Mouse (Mus musculus): ENCODE data around the gene Kcnq2.

The Kcnq2 gene

DNA sequence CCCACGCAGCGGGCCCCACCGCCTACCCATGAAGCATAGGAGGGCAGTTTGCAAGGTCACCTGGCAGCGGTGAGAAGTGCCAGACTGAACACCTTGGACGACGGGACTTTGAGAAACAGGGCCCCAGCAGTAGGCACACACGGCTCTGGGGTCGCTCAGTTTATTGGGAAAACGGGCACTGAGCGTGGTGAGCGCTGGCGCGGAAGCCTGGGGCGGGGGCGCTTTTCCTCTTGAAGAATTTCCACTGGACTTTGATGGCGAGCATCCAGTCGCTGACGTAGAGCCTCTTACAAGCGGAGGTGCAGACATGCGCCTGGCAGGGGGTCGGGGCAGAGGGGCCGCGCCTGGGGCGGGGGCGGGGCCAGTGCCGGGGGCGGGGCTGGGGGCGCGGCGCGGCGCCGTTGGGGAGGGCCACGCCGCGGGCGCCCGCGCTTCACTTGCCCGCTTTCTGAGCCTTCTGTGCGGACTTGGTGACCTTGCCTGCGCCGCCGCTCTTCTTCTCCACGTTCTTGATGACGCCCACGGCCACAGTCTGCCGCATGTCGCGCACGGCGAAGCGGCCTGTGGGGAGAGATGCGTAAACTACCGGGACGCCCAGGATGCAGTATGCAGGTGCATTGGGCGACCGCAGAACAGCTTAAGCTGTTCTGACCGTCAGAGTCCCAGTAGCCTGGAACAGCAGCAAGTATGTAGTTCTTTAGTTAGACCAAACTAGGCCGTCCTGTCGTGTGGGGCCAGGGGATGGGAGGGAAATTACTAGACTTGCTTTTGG lies 12.6 kb upstream of the Kcnq2 start:
- no peak for DNase-seq (ENCODE audit: low read depth in 1 of 2, low spot score in 2 of 2)

DNA sequence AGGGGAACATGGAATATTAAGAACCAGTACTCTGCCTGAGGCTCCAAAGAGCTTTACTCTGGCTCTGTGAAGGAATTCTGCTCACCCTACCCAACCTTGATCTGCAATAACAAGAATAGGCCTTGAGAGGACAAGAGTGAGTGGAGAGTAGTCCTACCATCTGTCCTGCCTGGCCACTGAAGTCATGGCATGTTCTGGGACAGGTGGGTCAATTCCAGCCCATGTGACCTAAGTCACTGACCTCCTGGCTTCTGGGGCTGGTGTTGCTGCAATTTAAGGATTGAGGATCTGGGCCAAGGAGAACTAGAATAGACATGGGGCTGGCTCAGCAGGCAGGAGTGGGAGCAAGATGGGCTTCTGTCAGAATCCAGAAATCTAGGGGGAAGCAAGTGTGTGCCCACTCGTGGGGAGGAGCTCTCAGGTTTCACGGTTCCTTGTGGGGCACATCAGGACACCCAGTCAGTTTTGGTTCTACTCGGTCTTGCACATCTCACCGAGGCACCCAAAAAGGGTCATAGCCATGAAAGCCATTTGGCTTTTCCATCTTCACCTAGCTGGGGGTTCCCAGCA lies 12.0 kb upstream of the Kcnq2 start:
- no peak for DNase-seq (ENCODE audit: low read depth in 1 of 2, low spot score in 2 of 2)

DNA sequence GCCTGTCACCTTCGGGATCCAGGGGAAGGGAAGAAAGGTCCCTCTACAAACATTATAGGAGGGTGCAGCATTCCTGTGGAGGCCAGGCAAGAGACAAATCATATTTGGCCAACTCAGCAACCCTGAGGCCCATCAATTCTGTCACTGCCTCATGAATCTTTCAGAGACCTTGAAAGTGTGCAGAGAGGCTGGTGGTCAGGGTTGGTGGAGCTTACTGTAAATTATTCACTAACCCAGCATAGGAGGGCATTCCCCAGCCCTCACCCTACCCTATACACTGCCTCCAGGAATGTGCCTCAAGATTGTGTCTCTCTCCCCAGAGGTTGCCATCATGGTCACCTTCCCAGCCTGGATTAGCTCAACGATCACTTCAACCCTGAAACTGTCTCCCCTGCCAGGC lies 9.6 kb upstream of the Kcnq2 start:
- DNase-seq (ENCODE audit: low read depth in 1 of 2, low spot score in 2 of 2) = no peak

DNA sequence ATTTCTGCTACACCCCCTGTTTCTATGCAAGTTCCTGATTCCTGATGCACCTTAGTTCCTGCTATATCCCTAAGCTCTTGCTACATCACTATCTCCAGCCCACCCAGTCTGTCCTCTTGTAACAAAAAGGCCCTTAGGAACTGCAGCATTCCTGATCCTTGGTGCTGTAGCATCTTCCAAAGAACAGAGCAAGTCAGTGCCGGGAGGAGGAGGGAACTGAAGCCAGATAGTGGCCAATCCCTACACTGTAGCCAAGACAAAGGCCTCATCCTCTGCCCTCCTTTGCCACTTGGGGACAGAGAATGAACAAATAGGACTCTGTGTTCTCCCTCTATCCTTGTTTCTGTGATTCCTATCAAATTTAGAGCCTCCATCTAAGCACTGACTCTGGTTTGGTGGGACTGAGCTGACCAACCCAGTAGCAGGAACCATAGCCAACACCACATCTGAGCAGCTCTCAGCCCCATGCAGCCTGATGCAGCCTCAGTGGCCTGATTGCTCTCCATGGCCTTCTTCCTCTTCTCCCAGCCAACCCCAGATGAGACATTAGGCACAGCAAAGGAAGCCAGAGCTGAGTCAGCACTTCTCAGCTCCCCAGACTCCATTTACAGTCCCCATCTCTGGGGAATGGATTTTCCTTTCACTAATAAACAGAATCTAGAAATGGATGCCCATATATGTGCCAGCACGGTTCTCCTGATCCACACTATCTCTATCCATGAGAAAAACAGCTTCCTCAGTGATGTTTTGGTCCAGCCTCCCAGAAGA lies 8.6 kb upstream of the Kcnq2 start:
- no peak for DNase-seq (ENCODE audit: low read depth in 1 of 2, low spot score in 2 of 2)

DNA sequence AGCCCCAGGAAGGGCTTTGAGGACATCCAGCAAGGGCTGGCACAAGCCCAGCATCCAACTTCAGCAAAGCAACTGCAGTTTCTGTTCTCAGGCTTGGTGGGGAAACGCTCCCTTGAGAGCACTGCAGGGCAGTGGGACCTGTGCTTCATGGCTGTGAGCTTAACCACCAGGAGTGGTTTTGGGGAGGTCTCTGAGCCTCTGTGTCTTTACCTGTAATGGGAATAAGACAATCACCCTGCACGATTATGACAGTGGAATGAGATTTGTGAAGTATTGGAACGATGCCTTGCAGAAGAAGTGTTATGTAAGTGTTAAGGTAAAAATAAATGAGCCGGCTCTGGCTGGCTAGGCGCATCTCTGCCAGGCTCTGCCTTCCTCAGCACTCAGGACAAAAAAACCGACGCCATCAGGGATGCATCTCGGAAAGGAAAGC lies 7.6 kb upstream of the Kcnq2 start:
- DNase-seq (ENCODE audit: low read depth in 1 of 2, low spot score in 2 of 2) = no peak

DNA sequence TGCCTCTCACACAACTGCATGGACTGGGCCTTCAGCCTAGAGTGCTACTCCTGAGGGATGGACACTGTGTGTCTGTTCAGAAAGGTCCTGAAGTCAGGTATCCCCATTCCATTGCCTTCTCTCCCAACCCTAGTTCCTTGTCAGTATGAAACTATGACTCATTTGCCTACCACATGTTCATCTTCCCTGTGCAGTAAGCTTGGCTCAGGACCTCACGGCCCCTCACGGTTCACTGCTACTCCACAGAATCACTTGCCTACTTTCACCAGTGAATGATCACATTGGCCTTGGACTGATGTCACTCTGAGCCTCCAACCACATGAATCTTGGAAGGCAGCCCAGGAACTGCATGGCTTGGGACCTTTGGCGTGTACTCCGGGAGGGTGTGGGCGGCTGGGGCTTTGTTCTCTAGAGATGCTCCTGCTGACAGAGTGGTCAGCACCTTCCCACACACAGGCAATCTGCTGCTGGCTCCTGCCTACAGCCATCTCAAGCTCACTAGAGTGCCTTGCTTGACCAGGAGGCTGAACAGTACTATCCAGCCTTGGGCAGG lies 4.6 kb upstream of the Kcnq2 start:
- DNase-seq (ENCODE audit: low read depth in 1 of 2, low spot score in 2 of 2) = no peak

DNA sequence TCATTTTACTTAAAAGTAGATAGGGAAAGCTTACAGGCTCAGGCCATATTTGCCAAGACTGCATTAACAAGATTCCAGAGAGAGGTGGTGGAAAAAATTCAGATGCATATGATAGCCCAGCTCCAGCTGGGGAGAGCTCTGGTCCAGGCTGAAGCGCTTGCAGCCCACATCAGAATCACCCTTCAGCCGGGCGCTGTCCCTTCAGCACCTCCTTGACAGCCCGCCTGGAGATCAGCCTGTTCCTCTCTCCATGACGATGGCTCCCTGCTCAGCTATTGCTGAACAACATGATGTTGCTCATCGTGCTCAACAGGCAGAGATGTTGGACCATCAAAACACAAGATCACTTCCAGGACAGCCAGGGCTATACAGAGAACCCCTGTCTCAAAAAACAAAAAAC lies 1.8 kb upstream of the Kcnq2 start:
- no peak for DNase-seq (ENCODE audit: low read depth in 1 of 2, low spot score in 2 of 2)

DNA sequence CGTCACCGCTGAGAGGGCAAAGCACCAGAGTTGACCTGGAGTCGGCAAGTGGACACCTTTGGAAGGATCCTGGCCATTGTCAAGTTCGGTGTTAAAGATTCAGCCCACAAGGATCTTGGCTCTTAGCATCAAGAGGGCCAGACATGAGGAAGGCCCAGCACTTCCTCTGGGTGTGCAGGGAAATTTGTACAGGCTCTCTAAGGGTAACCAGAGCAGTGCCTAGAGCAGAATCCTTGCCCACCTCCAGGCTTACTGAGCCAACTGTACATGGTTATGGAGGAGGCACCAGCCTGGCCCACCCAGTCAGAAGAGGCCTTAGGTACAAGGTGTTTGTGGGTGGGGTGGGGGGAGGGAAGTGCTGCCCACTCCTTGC lies 332 bp upstream of the Kcnq2 start:
- no peak for DNase-seq (ENCODE audit: low read depth in 1 of 2, low spot score in 2 of 2)

DNA sequence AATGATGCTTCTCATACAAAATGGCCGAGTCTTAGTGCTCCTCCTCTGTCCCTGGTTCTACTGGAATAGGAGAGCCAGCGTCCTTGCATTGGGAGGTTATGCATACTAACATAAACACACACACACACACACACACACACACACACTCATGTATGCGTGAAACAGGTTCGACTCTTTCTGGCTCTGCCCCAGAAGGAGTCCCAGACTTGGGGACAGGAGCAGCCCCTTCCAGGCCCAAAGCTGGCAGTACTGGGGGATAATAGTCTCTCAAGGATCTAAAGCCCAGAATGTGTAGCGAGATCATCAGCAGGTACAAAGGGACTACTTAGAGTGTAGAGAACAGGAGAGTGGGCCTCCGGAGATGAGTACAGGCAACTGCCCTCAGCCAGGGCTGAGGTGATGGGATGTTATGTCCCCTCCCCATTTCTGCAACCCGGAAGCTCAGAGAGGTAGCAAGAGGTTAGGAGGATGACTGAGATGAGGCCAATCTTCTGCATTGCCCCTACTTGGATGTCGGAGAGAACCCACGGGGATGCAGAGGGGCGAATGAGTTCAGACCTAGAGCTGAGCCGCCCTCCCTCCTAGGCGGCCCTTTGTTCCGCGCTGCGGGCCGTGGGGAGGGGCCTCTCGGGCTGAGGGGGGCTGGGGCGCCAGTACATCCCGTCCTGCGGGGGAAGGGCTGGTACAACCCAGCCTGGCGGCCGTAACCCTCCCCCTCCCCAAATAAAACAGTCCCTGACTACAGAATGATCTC lies 1.1 kb downstream of the Kcnq2 start:
- no peak for DNase-seq (ENCODE audit: low read depth in 1 of 2, low spot score in 2 of 2)

DNA sequence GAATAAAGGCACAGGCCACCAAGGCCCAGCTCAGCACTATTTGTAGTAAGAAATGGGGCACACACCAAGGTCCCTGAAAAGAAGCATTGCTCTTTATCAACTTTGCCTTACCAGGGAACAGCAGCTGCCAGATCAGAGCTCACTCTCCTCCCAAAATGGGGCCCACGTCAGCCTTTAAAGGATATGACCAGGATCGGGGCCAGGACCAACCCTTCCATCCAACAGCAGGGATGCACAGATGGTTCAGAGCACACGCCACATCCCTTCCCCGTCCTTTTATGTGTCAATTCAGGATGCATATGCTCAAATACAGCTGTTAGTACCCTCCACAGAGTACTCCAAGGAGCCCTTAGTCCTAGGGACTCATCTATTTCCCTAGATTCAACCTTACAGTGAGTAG lies 4.9 kb downstream of the Kcnq2 start:
- no peak for DNase-seq (ENCODE audit: low read depth in 1 of 2, low spot score in 2 of 2)

DNA sequence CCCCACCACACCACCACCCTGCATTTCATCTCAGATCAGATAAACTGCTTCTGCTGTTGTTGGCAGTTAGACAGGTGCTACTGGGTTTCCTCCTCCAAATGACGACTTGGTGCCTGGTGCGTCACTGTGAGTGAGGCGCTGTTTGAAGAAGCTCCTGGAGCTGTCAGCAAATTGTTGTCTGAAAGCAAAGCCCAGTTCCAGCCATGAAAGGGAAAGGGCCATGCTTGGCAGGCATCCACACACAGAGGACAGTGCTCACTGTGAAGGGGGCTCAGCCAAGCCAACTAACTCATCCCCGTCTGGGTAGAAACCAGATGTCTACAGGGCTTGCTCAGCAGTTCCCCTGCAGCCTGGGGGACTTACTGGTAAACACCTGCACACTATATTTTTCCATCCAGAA lies 6.1 kb downstream of the Kcnq2 start:
- no peak for DNase-seq (ENCODE audit: low read depth in 1 of 2, low spot score in 2 of 2)

DNA sequence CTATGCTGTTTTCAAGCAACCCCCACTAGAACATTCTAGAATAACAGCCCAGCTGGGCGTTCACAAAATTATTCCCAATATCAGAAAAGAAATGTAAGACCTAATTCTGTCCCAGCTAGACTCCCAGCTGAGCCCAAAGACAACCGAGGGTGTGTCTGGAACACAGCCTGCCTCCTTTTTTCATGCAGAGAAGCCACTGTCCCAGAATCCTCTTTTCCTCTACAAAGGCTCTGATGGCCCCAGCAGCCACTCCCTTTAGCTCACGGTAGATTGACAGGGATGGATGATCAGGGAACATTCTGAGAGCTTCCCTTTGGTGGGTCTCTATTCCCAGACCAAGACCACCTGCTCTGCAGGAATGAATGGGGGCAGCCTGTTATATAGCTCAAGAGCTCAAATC lies 7.3 kb downstream of the Kcnq2 start:
- DNase-seq (ENCODE audit: low read depth in 1 of 2, low spot score in 2 of 2) = no peak

DNA sequence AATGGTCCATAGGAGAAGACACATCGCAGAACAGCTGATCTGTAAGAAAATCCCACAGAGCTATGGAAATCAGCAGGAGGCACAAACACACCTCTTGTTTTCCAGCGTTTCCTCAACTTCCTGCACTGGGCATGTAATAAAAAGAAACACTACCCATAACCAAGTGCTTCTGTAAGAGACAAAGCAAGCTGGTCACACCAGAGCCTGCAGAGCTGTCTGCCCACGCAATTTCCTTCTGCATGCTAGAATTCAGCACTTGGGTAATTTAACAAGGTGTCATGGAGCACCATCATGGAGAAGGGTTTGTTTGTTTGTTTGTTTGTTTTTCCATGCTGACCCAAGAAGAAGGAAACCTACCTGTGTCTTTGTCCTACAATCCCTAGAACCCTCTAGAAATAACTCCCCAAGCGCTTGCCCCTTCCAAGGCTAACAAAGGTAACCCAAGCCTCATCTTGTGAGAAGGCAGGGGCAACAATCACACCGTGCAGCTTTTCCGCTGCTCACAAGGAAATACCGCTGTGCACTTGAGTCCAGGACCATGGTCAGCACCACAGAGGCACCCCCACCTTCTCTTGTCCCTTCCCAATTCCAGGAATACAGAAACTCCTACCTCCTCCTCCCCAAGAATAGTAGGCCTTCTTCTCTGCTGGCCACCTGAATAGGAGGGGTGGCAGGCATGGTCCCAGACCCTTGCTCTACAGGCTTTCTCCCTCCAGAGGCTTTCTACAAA lies 9.2 kb downstream of the Kcnq2 start:
- DNase-seq (ENCODE audit: low read depth in 1 of 2, low spot score in 2 of 2) = no peak

DNA sequence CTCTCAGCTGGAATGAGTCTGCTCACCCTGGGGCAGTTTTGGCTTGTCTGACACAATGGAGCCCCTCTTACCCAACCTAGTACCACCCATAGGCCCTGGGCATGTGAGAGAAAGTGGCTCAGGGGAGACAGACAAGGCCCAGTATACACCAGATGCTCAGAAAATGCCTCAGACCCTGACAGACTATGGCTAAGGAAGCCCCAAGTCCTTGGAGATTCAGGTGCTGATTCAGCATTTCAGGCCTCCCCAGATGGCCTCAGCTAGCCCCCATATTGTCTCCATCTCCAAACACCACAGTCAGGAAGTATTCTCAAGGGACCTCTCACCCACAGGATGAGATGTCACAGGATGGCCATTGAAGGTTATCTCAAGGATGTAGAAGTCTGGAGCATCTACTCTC lies 12.5 kb downstream of the Kcnq2 start:
- no peak for DNase-seq (ENCODE audit: low read depth in 1 of 2, low spot score in 2 of 2)

DNA sequence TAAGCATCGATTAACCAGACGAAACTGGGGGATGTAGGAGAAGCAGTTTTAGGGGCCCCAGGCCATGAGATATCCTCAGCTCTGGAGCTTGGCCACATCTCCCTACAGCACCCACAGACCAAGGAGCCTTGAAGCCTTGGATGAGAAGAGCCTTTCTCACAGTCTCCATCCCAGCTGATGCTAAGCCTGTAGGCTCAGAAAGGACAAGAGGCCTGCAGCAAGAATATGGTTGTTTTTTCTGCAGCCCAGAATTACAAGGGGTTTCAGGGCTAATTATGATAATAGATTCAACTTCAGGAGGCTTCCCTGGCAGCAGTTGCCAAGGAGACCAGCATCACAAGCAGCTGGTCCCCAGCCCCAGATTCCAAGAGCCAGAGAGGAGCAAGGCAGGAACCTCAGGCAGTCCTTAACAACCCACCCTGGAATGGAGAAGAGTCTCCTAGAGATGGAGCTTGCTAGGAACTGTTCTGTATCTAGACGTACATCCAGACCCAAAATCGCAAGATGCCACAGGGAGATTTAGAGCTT lies 14.1 kb downstream of the Kcnq2 start:
- no peak for DNase-seq (ENCODE audit: low read depth in 1 of 2, low spot score in 2 of 2)

DNA sequence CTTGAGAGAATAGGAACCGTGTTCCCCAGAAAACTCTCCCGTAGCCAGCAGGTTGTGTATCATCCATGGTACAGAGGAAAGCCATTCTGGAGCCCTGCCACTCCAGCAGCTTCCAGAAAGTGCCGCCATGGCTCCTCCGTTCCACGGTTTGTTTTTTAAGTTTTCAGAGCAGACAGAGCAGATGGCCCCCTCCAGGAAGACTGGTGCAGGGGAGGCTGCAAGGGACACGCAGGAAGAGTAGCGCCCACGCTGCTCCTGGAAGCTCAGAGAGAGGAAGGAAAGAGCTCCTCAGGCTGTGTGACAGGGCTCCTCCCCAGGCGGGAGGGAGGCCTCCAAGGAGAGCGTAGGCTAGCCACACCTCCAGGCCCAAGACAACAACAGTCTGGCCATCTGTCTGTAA lies 15.1 kb downstream of the Kcnq2 start:
- DNase-seq (ENCODE audit: low read depth in 1 of 2, low spot score in 2 of 2) = no peak

DNA sequence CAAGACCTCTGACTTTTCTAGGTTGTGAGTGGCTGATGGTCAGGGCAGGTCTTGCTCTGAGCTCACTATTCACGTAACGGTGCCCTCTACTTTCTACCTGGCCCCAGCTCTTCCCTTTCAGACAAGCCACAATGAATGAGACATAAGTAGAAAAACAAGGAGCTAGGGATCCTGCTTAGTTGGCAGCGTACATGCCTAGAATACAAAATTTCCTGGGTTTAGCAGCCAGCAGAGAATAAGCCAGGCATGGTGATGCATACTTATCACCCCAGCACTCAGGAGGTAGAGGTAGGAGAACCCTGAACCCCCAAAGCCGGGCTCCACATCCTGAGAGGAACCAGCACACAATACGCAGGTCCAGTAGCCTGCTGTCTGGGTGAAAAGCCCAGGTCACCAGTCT lies 18.7 kb downstream of the Kcnq2 start:
- DNase-seq (ENCODE audit: low read depth in 1 of 2, low spot score in 2 of 2) = no peak

DNA sequence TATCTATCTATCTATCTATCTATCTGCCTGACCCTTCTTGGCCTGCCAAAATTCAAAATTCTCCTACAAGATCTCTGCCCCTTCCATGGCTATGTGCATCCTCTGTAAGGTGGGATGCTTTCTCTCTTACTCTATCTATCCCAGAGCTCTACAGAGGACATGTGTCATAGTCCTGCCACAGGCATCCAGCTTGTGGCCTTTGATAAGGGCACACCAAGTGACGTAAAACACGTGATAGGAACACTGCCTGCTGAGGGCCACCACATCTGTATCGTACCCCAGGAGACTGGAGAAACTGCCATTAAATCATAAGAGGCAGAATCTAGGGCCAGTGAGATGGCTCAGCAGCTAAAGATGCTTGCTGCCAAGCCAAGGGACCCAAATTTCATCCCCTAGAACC lies 19.7 kb downstream of the Kcnq2 start:
- no peak for DNase-seq (ENCODE audit: low read depth in 1 of 2, low spot score in 2 of 2)

DNA sequence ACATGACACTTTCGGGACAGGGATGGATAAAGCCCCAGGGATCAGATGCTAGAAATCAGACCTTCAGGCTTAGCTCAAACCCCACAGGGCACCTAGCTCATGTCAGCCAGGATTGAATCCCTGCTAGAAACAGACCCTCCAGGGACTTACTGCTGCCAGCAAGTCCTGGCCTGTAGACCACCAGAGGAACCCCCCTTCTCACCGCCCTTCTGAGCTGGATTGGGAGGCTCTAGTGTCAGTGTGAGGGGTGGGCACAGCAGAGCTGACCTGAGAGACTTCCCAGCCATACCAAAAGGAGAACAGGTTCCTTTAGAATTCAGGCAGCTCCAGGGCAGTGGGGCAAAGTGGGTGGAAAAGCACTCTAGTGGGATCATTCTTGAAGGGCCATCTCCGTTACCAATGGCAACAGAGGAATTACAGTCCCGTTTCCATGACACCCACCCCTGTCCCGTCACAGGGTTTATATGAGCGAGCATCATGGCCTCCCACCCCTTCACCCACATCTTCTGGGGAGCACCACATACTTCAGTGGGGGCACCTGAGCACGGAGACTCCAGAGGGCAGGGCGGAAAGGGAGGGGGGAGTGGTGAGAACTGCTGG lies 21.2 kb downstream of the Kcnq2 start:
- DNase-seq (ENCODE audit: low read depth in 1 of 2, low spot score in 2 of 2) = no peak

DNA sequence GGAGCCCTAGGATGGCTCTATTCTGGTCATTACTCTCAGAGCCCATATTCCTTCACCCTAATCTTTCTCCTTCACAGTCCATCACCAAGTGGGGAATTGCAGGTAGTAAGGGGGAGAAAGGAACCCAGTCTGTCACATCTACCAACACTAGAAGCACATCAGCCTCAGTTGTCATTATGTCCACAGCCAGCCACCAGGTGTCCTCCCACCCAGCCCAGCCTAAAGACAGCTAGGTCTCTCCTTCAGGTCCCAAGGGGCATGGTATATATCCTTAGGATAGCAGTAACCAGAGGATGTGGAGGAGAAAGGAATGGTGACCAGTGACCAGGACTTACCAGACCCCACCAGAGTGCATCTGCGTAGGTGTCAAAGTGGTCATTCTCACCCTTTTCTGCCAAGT lies 23.4 kb downstream of the Kcnq2 start:
- DNase-seq (ENCODE audit: low read depth in 1 of 2, low spot score in 2 of 2) = no peak

Data from monocyte, adult 2 months (primary cell).